Mouse (Mus musculus): ENCODE data around the gene Celsr2. TPM values are rescaled to one million over a fixed set of nuclear protein-coding genes. Genes with fewer than 3 reads are reported as not detected.

Celsr2 gene
- polyA plus RNA-seq, 1 experiment = not detected

DNA sequence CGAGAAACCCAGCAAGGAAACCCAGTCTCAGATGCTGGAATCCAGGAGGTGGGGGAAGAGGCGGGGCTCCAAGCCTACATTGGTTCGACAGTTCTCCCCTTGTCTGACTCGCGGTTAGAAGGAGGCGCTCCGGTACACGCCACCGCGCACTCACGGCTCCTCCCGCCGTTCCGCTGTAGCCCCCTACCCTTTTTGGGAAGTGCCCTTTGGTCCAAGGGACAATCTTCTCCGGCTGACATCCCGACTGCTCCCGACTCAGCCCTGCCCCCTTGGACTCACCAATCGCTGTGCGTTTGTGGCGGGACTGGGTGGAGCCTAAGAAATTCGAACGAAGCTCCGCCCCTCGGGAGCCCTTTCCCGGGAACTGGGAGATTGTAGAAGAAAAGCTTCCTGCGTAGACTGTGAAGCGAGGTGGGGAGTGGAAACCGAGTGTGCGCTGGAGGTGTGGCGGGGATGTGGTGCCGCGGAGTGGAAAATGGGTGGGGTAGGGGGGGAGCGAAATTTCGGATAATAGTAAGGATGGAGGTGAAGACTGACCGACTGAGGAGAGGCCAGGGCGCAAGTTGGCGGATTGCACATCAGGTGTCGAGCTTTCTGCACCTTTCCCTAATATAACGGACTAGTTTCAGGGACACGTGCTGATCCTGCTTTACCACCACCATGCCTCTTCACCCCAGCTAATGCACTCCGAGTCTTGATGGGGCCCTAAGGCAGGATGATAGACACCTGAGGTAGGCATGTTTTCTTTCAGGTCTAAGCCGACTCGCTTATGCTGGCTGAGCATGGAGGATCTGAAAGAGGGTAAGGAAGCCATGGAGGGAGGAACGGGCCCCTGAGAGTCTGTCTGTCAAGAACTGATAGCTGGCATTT, 31.6 kb downstream of the Celsr2 start, which contains the start of gene Psrc1:
Gene Psrc1, plus strand, starts transcription at position 355 of the 870 bp plus-strand sequence.
- H3K4me3 ChIP-seq (ENCODE audit: insufficient read depth, poor library complexity, severe bottlenecking) = peak within 1 kb of the TSS; percentile 43
- no peaks in the 10 kb centered on the region for H3K27me3 ChIP-seq (ENCODE audit: control insufficient read depth, insufficient read depth, insufficient read length)
- H3K79me2 ChIP-seq (ENCODE audit: control insufficient read depth, insufficient read depth) = peaks cover 14% of the 10 kb centered on the region
- peak within 1 kb of the TSS; percentile 56 for H3ac ChIP-seq (ENCODE audit: control insufficient read depth, insufficient read length, low read depth)
- TF ChIP-seq MYOG (IDR thresholded peaks at IDR 0.05; ENCODE audit: control insufficient read depth, extremely low read depth, insufficient read length) (no peak), CTCF (IDR thresholded peaks at IDR 0.05; ENCODE audit: control insufficient read depth, insufficient read depth, insufficient read length) (no peak), MYOD1 (IDR thresholded peaks at IDR 0.05; ENCODE audit: control insufficient read depth, insufficient read length, low read depth) (no peak), MAX (IDR thresholded peaks at IDR 0.05) (no peak), CEBPB (IDR thresholded peaks at IDR 0.05; ENCODE audit: low read depth) (no peak), USF1 (IDR thresholded peaks at IDR 0.05; ENCODE audit: low read depth) (no peak), FOSL1 (IDR thresholded peaks at IDR 0.05; ENCODE audit: insufficient read depth, low read length, poor library complexity, severe bottlenecking) (no peak)
- peaks cover 2% of the 10 kb centered on the region for H3K79me3 ChIP-seq (ENCODE audit: low read depth)
- peaks cover 17% of the 10 kb centered on the region for H3K36me3 ChIP-seq (ENCODE audit: control insufficient read depth, insufficient read depth)

DNA sequence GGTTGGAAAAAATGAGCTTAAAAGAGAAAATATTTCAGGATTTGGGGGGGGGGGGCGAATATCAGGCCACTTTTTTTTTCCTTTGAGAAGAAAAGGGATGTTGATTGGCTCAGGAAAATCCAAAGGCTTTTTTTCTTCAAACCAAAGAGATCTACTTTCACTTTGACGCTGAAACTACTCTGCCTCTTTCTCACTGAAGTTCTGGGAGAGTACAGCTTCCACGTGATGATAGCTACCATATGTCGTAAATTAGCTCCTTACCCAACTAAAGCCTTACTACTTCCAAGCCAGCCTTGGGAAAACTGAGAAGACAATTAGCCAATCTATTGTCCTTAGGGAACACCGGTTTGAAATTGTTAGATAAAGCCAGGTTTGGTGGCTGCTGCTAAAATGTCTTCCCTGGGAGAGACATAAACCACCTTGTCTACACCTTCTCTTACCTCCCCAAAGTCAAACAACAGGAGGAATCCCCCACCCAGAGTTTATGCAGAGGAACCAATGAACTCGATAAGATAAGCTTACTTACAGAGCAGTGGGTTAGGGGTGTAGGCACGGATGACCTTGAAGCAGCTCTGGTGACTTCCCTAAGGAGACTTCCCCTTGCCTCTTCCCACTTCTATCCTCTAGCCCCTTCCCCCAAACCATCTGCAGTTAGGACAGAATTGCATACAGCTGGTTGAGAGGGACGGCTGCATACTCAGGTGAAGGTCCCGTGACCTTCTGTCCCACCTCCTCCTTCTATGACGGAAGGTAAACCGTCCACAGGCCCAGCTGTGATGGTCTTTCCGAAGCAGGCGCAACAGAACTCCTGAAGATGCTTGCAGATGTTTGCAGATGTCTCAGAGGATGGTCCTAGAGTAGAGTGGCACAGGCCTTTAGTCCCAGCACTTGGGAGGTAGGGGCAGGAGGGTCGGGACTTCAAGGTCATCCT, 33.1 kb downstream of the Celsr2 start:
- H3K27me3 ChIP-seq (ENCODE audit: control insufficient read depth, insufficient read depth, insufficient read length) = peaks cover 9% of the 10 kb centered on the region
- no peak for TF ChIP-seq MAX (IDR thresholded peaks at IDR 0.05)
- TF ChIP-seq MYOG (IDR thresholded peaks at IDR 0.05; ENCODE audit: control insufficient read depth, extremely low read depth, insufficient read length) = no peak
- no peak for TF ChIP-seq MYOD1 (IDR thresholded peaks at IDR 0.05; ENCODE audit: control insufficient read depth, insufficient read length, low read depth)
- TF ChIP-seq CTCF (IDR thresholded peaks at IDR 0.05; ENCODE audit: control insufficient read depth, insufficient read depth, insufficient read length) = no peak
- TF ChIP-seq USF1 (IDR thresholded peaks at IDR 0.05; ENCODE audit: low read depth) = peak; percentile 26
- no peak for TF ChIP-seq CEBPB (IDR thresholded peaks at IDR 0.05; ENCODE audit: low read depth)
- peaks cover 14% of the 10 kb centered on the region for H3K79me2 ChIP-seq (ENCODE audit: control insufficient read depth, insufficient read depth)
- peaks cover 2% of the 10 kb centered on the region for H3K79me3 ChIP-seq (ENCODE audit: low read depth)
- H3K4me3 ChIP-seq (ENCODE audit: insufficient read depth, poor library complexity, severe bottlenecking) = no peak overlapping the region
- H3ac ChIP-seq (ENCODE audit: control insufficient read depth, insufficient read length, low read depth) = no peak overlapping the region
- peaks cover 11% of the 10 kb centered on the region for H3K36me3 ChIP-seq (ENCODE audit: control insufficient read depth, insufficient read depth)

DNA sequence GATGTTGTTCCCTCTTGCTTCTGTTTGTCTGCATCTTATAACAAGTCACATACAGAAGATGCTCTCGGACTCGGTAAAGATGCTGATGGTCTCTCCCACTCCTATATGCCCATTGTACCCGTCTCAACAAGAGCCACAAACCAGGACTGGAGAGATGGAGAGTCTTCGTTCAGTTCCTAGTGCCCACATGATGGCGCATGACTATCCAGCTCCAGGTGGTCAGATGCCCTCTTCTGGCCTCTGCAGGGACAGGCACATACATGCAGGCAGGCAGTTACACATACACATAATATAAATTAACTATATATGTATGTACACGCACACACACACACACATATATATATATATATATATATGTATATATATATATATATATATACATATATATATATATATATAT, 34.7 kb downstream of the Celsr2 start:
- H3K79me2 ChIP-seq (ENCODE audit: control insufficient read depth, insufficient read depth) = peaks cover 14% of the 10 kb centered on the region
- H3K4me3 ChIP-seq (ENCODE audit: insufficient read depth, poor library complexity, severe bottlenecking) = no peak overlapping the region
- peaks cover 2% of the 10 kb centered on the region for H3K79me3 ChIP-seq (ENCODE audit: low read depth)
- H3ac ChIP-seq (ENCODE audit: control insufficient read depth, insufficient read length, low read depth) = no peak overlapping the region
- H3K27me3 ChIP-seq (ENCODE audit: control insufficient read depth, insufficient read depth, insufficient read length) = peaks cover 14% of the 10 kb centered on the region
- H3K36me3 ChIP-seq (ENCODE audit: control insufficient read depth, insufficient read depth) = no peaks in the 10 kb centered on the region
- TF ChIP-seq CEBPB (IDR thresholded peaks at IDR 0.05; ENCODE audit: low read depth) (no peak), CTCF (IDR thresholded peaks at IDR 0.05; ENCODE audit: control insufficient read depth, insufficient read depth, insufficient read length) (peak; percentile 62)

DNA sequence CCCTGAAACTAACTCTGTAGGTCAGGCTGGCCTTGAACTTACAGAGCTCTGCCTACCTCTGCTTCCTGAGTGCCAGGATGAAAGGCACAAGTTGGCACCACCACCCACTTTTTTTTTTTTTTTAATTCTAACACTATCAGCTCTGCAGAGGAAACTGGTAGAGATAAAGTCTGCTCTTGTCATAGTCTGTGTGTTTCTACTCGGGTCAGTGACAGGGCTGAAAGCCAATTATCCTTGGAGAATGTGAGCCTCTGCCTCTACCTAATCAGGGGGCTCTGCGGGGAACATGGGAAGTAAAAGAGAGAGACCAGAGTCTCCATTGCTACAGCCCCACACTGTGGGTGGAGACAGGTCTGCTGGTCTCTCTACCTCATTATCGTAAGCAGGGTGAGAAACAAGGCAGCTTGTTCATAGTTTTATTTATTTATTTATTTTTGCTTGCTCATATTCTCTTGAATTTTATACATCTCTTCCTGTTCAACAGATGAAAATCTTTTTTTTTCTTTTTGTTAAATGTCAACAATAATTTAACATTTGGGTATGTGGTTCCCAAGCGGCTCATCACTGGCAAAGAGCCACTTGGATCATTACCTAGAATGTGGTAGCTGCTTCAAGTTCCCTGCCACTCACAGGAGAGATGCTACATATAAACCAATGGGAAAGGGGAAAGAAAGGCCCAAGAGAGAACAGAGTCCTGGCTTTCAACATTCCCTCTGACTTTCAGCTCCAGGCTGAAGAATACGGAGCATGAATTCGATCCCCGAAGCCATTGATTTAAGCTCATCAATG, 36.3 kb downstream of the Celsr2 start:
- no peaks in the 10 kb centered on the region for H3K79me2 ChIP-seq (ENCODE audit: control insufficient read depth, insufficient read depth)
- H3ac ChIP-seq (ENCODE audit: control insufficient read depth, insufficient read length, low read depth) = no peak overlapping the region
- H3K27me3 ChIP-seq (ENCODE audit: control insufficient read depth, insufficient read depth, insufficient read length) = peaks cover 27% of the 10 kb centered on the region
- H3K4me3 ChIP-seq (ENCODE audit: insufficient read depth, poor library complexity, severe bottlenecking) = no peak overlapping the region
- no peaks in the 10 kb centered on the region for H3K79me3 ChIP-seq (ENCODE audit: low read depth)
- no peaks in the 10 kb centered on the region for H3K36me3 ChIP-seq (ENCODE audit: control insufficient read depth, insufficient read depth)
- TF ChIP-seq FOSL1 (IDR thresholded peaks at IDR 0.05; ENCODE audit: insufficient read depth, low read length, poor library complexity, severe bottlenecking) (no peak), MYOD1 (IDR thresholded peaks at IDR 0.05; ENCODE audit: control insufficient read depth, insufficient read length, low read depth) (no peak), USF1 (IDR thresholded peaks at IDR 0.05; ENCODE audit: low read depth) (no peak), MYOG (IDR thresholded peaks at IDR 0.05; ENCODE audit: control insufficient read depth, extremely low read depth, insufficient read length) (no peak), CEBPB (IDR thresholded peaks at IDR 0.05; ENCODE audit: low read depth) (no peak), MAX (IDR thresholded peaks at IDR 0.05) (no peak), CTCF (IDR thresholded peaks at IDR 0.05; ENCODE audit: control insufficient read depth, insufficient read depth, insufficient read length) (no peak)

DNA sequence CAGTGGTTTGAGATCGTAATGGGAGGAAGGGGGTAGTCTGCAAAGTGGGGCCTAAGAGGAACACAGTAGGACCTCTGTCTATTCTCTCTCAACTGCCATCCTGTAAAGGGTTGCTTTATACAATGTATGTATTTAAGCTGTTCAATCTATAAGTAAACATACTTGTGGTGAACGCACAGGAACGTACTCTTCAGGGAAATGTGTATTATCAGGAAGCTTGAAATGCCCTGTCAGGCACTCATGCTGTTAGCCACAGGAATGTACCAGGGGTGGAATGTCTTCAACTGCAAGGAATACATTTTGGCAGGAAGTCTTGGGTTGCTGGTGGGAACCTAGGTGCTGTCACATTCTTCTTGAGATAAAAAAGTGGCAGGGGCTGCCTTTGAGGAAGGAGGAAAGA, 42.7 kb downstream of the Celsr2 start:
- Histone ChIP-seq H3K4me3 (ENCODE audit: insufficient read depth, poor library complexity, severe bottlenecking) (no peak overlapping the region), H3ac (ENCODE audit: control insufficient read depth, insufficient read length, low read depth) (no peak overlapping the region), H3K79me2 (ENCODE audit: control insufficient read depth, insufficient read depth) (no peaks in the 10 kb centered on the region), H3K27me3 (ENCODE audit: control insufficient read depth, insufficient read depth, insufficient read length) (peaks cover 62% of the 10 kb centered on the region), H3K79me3 (ENCODE audit: low read depth) (no peaks in the 10 kb centered on the region), H3K36me3 (ENCODE audit: control insufficient read depth, insufficient read depth) (no peaks in the 10 kb centered on the region)
- TF ChIP-seq FOSL1 (IDR thresholded peaks at IDR 0.05; ENCODE audit: insufficient read depth, low read length, poor library complexity, severe bottlenecking) = no peak
- no peak for TF ChIP-seq USF1 (IDR thresholded peaks at IDR 0.05; ENCODE audit: low read depth)
- no peak for TF ChIP-seq MYOD1 (IDR thresholded peaks at IDR 0.05; ENCODE audit: control insufficient read depth, insufficient read length, low read depth)
- no peak for TF ChIP-seq MAX (IDR thresholded peaks at IDR 0.05)
- TF ChIP-seq MYOG (IDR thresholded peaks at IDR 0.05; ENCODE audit: control insufficient read depth, extremely low read depth, insufficient read length) = no peak
- TF ChIP-seq CTCF (IDR thresholded peaks at IDR 0.05; ENCODE audit: control insufficient read depth, insufficient read depth, insufficient read length) = no peak
- TF ChIP-seq CEBPB (IDR thresholded peaks at IDR 0.05; ENCODE audit: low read depth) = no peak
